Mouse (Mus musculus) liver, postnatal 0 days (tissue): ENCODE measurements around the gene Slc45a1.

Source experiments
- CTCF ChIP-seq: sonication (generic); IDR thresholded peaks from 2 replicates; pipeline ENCODE4 v1.5.1; 2016; ENCODE audit warnings: antibody characterized with exemption, low read depth
- EP300 ChIP-seq: IDR thresholded peaks from 2 replicates; pipeline ENCODE4 v1.6.1; 2016; ENCODE audit warnings: antibody characterized with exemption, low read depth, mild to moderate bottlenecking

DNA sequence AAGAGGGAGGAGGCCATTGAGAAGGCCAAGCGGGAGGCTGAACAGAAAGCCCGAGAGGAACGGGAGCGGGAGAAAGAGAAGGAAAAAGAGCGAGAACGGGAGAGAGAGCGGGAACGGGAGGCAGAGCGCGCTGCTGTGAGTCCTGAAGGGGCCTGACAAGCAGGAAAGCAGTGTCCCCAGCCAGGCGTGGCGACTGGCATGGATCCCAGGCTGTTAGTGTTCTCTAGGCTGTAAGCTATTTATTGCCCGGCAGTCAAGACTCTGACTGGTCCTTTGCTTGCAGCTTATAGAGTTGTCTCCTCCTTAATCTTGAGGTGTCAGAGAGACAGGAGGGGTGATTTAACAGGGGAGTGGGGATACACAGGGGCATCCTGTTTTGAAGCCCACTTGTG lies 35.9 kb downstream of the Slc45a1 start:
- TF ChIP-seq CTCF (no peak), EP300 (no peak)
